8 mouse cellular contexts compared by ENCODE assay signal in genomic region chr7:24481474-24482207, GRCm38 (mm10). TPM values are rescaled to one million over a fixed set of nuclear protein-coding genes. Genes with fewer than 3 reads are reported as not detected.
DNase-seq lines count a peak whose midpoint lies in the region; ATAC-seq and TF ChIP-seq lines count a peak whose summit lies in the region.

Gene Cadm4 (plus strand): TSS chr7:24482023.

- WGBS in forebrain, embryonic 10.5 days, result under 1% methylated on average over 82 of the region's 83 CpGs
- WGBS in heart, embryonic 14.5 days, result under 1% methylated on average over 50 of the region's 83 CpGs
- under 1% methylated on average over 64 of the region's 83 CpGs for WGBS in liver, embryonic 13.5 days (ENCODE audit: insufficient replicate concordance)
- WGBS in neural tube, embryonic 11.5 days, result under 1% methylated on average over 59 of the region's 83 CpGs
- WGBS in stomach, postnatal 0 days, result under 1% methylated on average over 65 of the region's 83 CpGs

- TF ChIP-seq CTCF in stomach, postnatal 0 days (IDR thresholded peaks at IDR 0.05; ENCODE audit: low read depth), result no peak

- peaks cover 3% of the 10 kb centered on the region; the same call in 1 of the 2 replicates for H3K9me3 ChIP-seq in forebrain, embryonic 10.5 days
- peaks cover 5% of the 10 kb centered on the region; the same call in 1 of the 2 replicates for H3K9me3 ChIP-seq in heart, embryonic 14.5 days (ENCODE audit: control insufficient read depth, low read length)
- H3K9me3 ChIP-seq in liver, embryonic 13.5 days (replicated peaks), result 0 out of 2 replicates have a peak, but pooled peaks cover 3% of the 10 kb centered on the region
- H3K9me3 ChIP-seq in neural tube, embryonic 11.5 days (ENCODE audit: control insufficient read depth, low read length), result no peaks in the 10 kb centered on the region
- no peaks in the 10 kb centered on the region for H3K9me3 ChIP-seq in stomach, postnatal 0 days (ENCODE audit: control insufficient read depth, low read length)

- peak; percentile 85 for DNase-seq in CD4-positive helper T cell, adult 2 months (ENCODE audit: low read depth, low spot score)
- DNase-seq in brain, embryonic 18.5 days (ENCODE audit: low read depth, low spot score), result peak; percentile 82
- DNase-seq in forebrain, embryonic 10.5 days (ENCODE audit: extremely low spot score, low spot score), result peak; percentile 88
- peak; percentile 91 for DNase-seq in kidney, postnatal 10 days
- DNase-seq in liver, embryonic 13.5 days, result peak; percentile 71
- DNase-seq in neural tube, embryonic 11.5 days (ENCODE audit: low spot score), result peak; percentile 95
- peak; percentile 91 for DNase-seq in stomach, postnatal 0 days (ENCODE audit: low spot score)

- peak; percentile 80 for ATAC-seq in heart, embryonic 14.5 days (ENCODE audit: insufficient number of reproducible peaks, insufficient read depth, low FRiP score, low read depth)
- ATAC-seq in liver, embryonic 13.5 days (ENCODE audit: low read depth), result peak; percentile 77
- peak; percentile 80 for ATAC-seq in neural tube, embryonic 11.5 days (ENCODE audit: insufficient read depth, low FRiP score, low TSS enrichment)
- peak; percentile 71 for ATAC-seq in stomach, postnatal 0 days (ENCODE audit: low FRiP score, low TSS enrichment)

- peak within 1 kb of the TSS; percentile 92 for H3K27ac ChIP-seq in forebrain, embryonic 10.5 days
- no peak within 1 kb of the TSS for H3K27ac ChIP-seq in heart, embryonic 14.5 days (replicated peaks in 1 of 2; ENCODE audit: control insufficient read depth in 1 of 2, insufficient read depth in 1 of 2, low read depth in 2 of 2, low read length in 2 of 2)
- no peak within 1 kb of the TSS for H3K27ac ChIP-seq in liver, embryonic 13.5 days
- H3K27ac ChIP-seq in neural tube, embryonic 11.5 days (ENCODE audit: low read depth, low read length), result peak within 1 kb of the TSS; percentile 60; the same call in 1 of the 2 replicates
- H3K27ac ChIP-seq in stomach, postnatal 0 days (replicated peaks), result peak within 1 kb of the TSS; percentile 56

- TF ChIP-seq EP300 in stomach, postnatal 0 days (optimal IDR thresholded peaks at IDR 0.05), result no peak

- no peaks in the 10 kb centered on the region for H3K36me3 ChIP-seq in forebrain, embryonic 10.5 days (replicated peaks)
- no peaks in the 10 kb centered on the region for H3K36me3 ChIP-seq in heart, embryonic 14.5 days (ENCODE audit: control insufficient read depth, insufficient read depth, low read length)
- no peaks in the 10 kb centered on the region for H3K36me3 ChIP-seq in liver, embryonic 13.5 days
- no peaks in the 10 kb centered on the region for H3K36me3 ChIP-seq in neural tube, embryonic 11.5 days (ENCODE audit: control insufficient read depth, insufficient read depth, low read length)
- no peaks in the 10 kb centered on the region for H3K36me3 ChIP-seq in stomach, postnatal 0 days (ENCODE audit: control insufficient read depth, insufficient read depth, low read length)

- H3K9ac ChIP-seq in heart, embryonic 14.5 days (ENCODE audit: low read length), result peak within 1 kb of the TSS; percentile 70
- peak within 1 kb of the TSS; percentile 43 for H3K9ac ChIP-seq in liver, embryonic 13.5 days
- peak within 1 kb of the TSS; percentile 86 for H3K9ac ChIP-seq in neural tube, embryonic 11.5 days (ENCODE audit: low read length)
- H3K9ac ChIP-seq in stomach, postnatal 0 days (ENCODE audit: low read length), result peak within 1 kb of the TSS; percentile 65

- H3K4me3 ChIP-seq in forebrain, embryonic 10.5 days, result peak within 1 kb of the TSS; percentile 81
- peak within 1 kb of the TSS; percentile 47 to 54 for H3K4me3 ChIP-seq in heart, embryonic 14.5 days (ENCODE audit: control insufficient read depth in 1 of 2, insufficient read depth in 1 of 2, low read depth in 1 of 2, low read length in 2 of 2)
- peak within 1 kb of the TSS; percentile 59 for H3K4me3 ChIP-seq in liver, embryonic 13.5 days (replicated peaks)
- peak within 1 kb of the TSS; percentile 70 for H3K4me3 ChIP-seq in neural tube, embryonic 11.5 days (ENCODE audit: low read depth, low read length)
- H3K4me3 ChIP-seq in stomach, postnatal 0 days (ENCODE audit: low read depth, low read length), result peak within 1 kb of the TSS; percentile 52

- peaks cover 81% of the 10 kb centered on the region for H3K27me3 ChIP-seq in forebrain, embryonic 10.5 days (ENCODE audit: poor library complexity, severe bottlenecking)
- H3K27me3 ChIP-seq in heart, embryonic 14.5 days (ENCODE audit: control insufficient read depth, insufficient read depth, low read length), result peaks cover 47% of the 10 kb centered on the region
- H3K27me3 ChIP-seq in liver, embryonic 13.5 days, result peaks cover 78% of the 10 kb centered on the region
- H3K27me3 ChIP-seq in neural tube, embryonic 11.5 days (ENCODE audit: control insufficient read depth, insufficient read depth, low read length), result 0 out of 2 replicates have a peak, but pooled peaks cover 2% of the 10 kb centered on the region
- H3K27me3 ChIP-seq in stomach, postnatal 0 days (ENCODE audit: control insufficient read depth, insufficient read depth, low read length), result no peaks in the 10 kb centered on the region

- H3K4me1 ChIP-seq in forebrain, embryonic 10.5 days, result peaks cover 56% of the 10 kb centered on the region
- peaks cover 0 to 10% of the 10 kb centered on the region in 2 experiments; a peak in 1 of 4 replicates for H3K4me1 ChIP-seq in heart, embryonic 14.5 days (ENCODE audit: control insufficient read depth in 2 of 2, insufficient read depth in 2 of 2, low read length in 2 of 2)
- peaks cover 17% of the 10 kb centered on the region for H3K4me1 ChIP-seq in liver, embryonic 13.5 days (replicated peaks)
- peaks cover 13% of the 10 kb centered on the region for H3K4me1 ChIP-seq in neural tube, embryonic 11.5 days (ENCODE audit: control insufficient read depth, insufficient read depth, low read length)
- no peaks in the 10 kb centered on the region for H3K4me1 ChIP-seq in stomach, postnatal 0 days (replicated peaks; ENCODE audit: control insufficient read depth, insufficient read depth)

- peak within 1 kb of the TSS; percentile 94 for H3K4me2 ChIP-seq in heart, embryonic 14.5 days (ENCODE audit: low read length)
- H3K4me2 ChIP-seq in liver, embryonic 13.5 days, result peak within 1 kb of the TSS; percentile 75
- peak within 1 kb of the TSS; percentile 93 for H3K4me2 ChIP-seq in neural tube, embryonic 11.5 days (ENCODE audit: low read depth)
- H3K4me2 ChIP-seq in stomach, postnatal 0 days (replicated peaks; ENCODE audit: low read depth), result peak within 1 kb of the TSS; percentile 92

RNA-seq across cellular contexts. Expression of gene Cadm4, which starts in this region (rescaled TPM):
- 9.3 and 10.0 TPM in 2 replicates for polyA plus RNA-seq in forebrain, embryonic 10.5 days (2016; fragmentation: Nextera tagmentation; extraction: Ambion mirVana)
- polyA plus RNA-seq in heart, embryonic 14.5 days (2014; fragmentation: Nextera tagmentation; extraction: Ambion mirVana), result 0.46 and 0.47 TPM in 2 replicates
- polyA plus RNA-seq in liver, embryonic 13.5 days (2015; fragmentation: Nextera tagmentation; extraction: Ambion mirVana), result 0.20 and 0.22 TPM in 2 replicates
- 6.9 and 8.1 TPM in 2 replicates for polyA plus RNA-seq in neural tube, embryonic 11.5 days (2014; fragmentation: Nextera tagmentation; extraction: Ambion mirVana)
- 3.4 and 4.5 TPM in 2 replicates for polyA plus RNA-seq in stomach, postnatal 0 days (2015; fragmentation: Nextera tagmentation; extraction: Ambion mirVana)

Comparison
In these comparisons a context has a peak if more than half of its experiments do, and no peak if none do; other contexts are left out.
1. Peak in ATAC-seq, H3K4me3 ChIP-seq, H3K9ac ChIP-seq and H3K4me2 ChIP-seq in heart, embryonic 14.5 days; RNA of the gene not detected or under 1 TPM.
2. Peak in DNase-seq, ATAC-seq, H3K4me3 ChIP-seq, H3K9ac ChIP-seq and H3K4me2 ChIP-seq in liver, embryonic 13.5 days; RNA of the gene not detected or under 1 TPM.
3. H3K27ac ChIP-seq: peak in forebrain, embryonic 10.5 days (single experiment), neural tube, embryonic 11.5 days (single experiment) and stomach, postnatal 0 days (single experiment); none in heart, embryonic 14.5 days (0 of 2) and liver, embryonic 13.5 days (single experiment).
4. Peak in every context shown above with its lines, with median percentiles within 50 percentile points of each other: DNase-seq, H3K4me3 ChIP-seq, ATAC-seq, H3K4me2 ChIP-seq and H3K9ac ChIP-seq.